Mouse (Mus musculus) cortical plate, adult 2 months (tissue): ENCODE results near the gene BC024978.

Experiments used
- CTCF ChIP-seq: fragments of 200-500 bp; IDR thresholded peaks from 2 replicates; pipeline ENCODE4 v1.5.1; 2011; ENCODE audit warnings: mild to moderate bottlenecking, control low read depth, low read length; ENCODE audit not compliant: insufficient read depth; ENCODE audit errors: extremely low read depth
- POLR2A ChIP-seq: fragments of 200-500 bp; IDR thresholded peaks from 2 replicates; pipeline ENCODE4 v1.6.1; 2011; ENCODE audit warnings: mild to moderate bottlenecking, low read length, control low read depth; ENCODE audit not compliant: insufficient read depth; ENCODE audit errors: extremely low read depth

- TF ChIP-seq POLR2A (no peak), CTCF (no peak)
These were observed 43.0 kb downstream of the BC024978 start for GRCm38 (mm10) chr7:27238568-27238967.
